Mouse (Mus musculus) spleen, adult 2 months (tissue): ENCODE data around the gene Rictor. TPM values are rescaled to one million over a fixed set of nuclear protein-coding genes. Genes with fewer than 3 reads are reported as not detected.
"Not testable (repeated sequence)": the region's sequence is repeated elsewhere in the genome, so short reads cannot be mapped to it uniquely, and the experiment has no call there.

Experiments
- DNase-seq, 2 experiments: peaks; one replicate each; pipeline versions ENCODE4 v3.0.0 to v3.0.0-alpha.2; 2012 to 2021; ENCODE audit warnings: low spot score in 2 of 2, low read depth in 1 of 2
- H3K27ac ChIP-seq: fragments of 200-500 bp; 2 replicates; pipeline ENCODE4 v1.5.1; 2012; ENCODE audit warnings: low read length, inconsistent platforms; ENCODE audit not compliant: insufficient read depth
- H3K27me3 ChIP-seq: fragments of 200-500 bp; 2 replicates; pipeline ENCODE4 v1.6.1; 2012; ENCODE audit warnings: mild to moderate bottlenecking, moderate library complexity, low read length, inconsistent platforms; ENCODE audit not compliant: control insufficient read depth, insufficient read depth
- H3K36me3 ChIP-seq: fragments of 200-500 bp; 2 replicates; pipeline ENCODE4 v1.6.1; 2012; ENCODE audit warnings: mild to moderate bottlenecking, low read length, inconsistent platforms; ENCODE audit not compliant: control insufficient read depth, insufficient read depth
- H3K4me1 ChIP-seq: fragments of 200-500 bp; 2 replicates; pipeline ENCODE4 v1.6.1; 2011; ENCODE audit warnings: inconsistent platforms; ENCODE audit not compliant: control insufficient read depth, insufficient read depth, insufficient read length
- H3K4me3 ChIP-seq: fragments of 200-500 bp; 2 replicates; pipeline ENCODE4 v1.5.1; 2011; ENCODE audit warnings: mild to moderate bottlenecking, inconsistent platforms; ENCODE audit not compliant: insufficient read depth, insufficient read length; ENCODE audit errors: extremely low read depth
- CTCF ChIP-seq: fragments of 200-500 bp; IDR thresholded peaks from 2 replicates; pipeline ENCODE4 v1.5.1; 2011; ENCODE audit warnings: mild to moderate bottlenecking, inconsistent platforms; ENCODE audit not compliant: insufficient read depth, insufficient read length, insufficient replicate concordance; ENCODE audit errors: extremely low read depth
- POLR2A ChIP-seq: fragments of 200-500 bp; IDR thresholded peaks from 2 replicates; pipeline ENCODE4 v1.6.1; 2011; ENCODE audit warnings: low read depth, low read length, inconsistent platforms
- WGBS: fragments of 180-500 bp; shearing (Covaris S2); methylation state at CpG from one replicate; pipeline ENCODE4 v1.1.7; 2018; 5-methylcytosine and 5-hydroxymethylcytosine counted together
- polyA plus RNA-seq: library from polyadenylated mRNA; depleted of rRNA; stranded (reverse); fragments of >200 nt; gene quantifications from 2 replicates; pipeline ENCODE4 v1.2.3, GENCODE M21; 2012

Rictor gene
- polyA plus RNA-seq, 1 experiment = 5.2 TPM

DNA sequence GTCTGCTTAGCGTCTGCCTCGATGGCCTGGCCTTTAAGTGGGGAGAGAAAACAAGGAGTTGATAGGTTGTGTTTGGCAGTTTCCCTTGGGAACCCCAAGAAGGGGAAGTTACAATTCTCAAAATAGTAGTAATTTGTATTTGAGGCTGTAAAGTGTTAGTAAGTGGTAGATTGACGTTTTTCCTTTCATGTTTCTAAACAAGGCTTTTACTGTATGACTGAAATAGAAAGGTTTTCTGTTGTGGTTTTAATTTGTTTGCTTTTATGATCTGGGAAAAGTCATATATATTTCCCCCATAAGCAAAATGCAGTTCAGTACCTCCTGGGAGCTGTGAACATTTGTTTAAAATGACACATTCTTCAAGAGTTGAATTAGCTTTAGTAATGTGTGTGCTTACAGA is 64.1 kb downstream of the Rictor start:
- peaks cover 32% of the 10 kb centered on the region for H3K36me3 ChIP-seq
- no peak for DNase-seq
- WGBS = 37% methylated on average over 3 of the region's 3 CpGs
- H3K4me1 ChIP-seq = no peaks in the 10 kb centered on the region
- no peak overlapping the region for H3K27ac ChIP-seq
- H3K4me3 ChIP-seq = no peak overlapping the region
- TF ChIP-seq CTCF (no peak), POLR2A (no peak)
- no peaks in the 10 kb centered on the region for H3K27me3 ChIP-seq

DNA sequence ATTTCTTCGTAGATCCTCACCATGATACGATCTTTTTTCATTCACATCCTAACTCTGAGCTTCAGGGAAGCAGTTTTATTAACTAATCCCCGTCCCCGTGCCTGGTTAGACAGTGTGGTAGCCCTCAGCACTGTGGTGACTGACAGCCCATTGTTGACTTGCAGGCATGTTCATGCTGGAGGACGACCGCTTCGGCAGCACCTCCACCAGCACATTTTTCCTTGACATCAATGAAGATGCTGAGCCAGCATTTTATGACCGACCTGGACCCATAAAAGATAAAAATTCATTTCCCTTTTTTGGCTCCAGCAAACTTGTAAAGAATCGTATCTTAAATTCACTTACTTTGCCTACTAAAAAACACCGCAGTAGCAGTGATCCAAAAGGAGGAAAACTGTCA is 78.0 kb downstream of the Rictor start:
- no peaks in the 10 kb centered on the region for H3K27me3 ChIP-seq
- no peak for DNase-seq
- H3K36me3 ChIP-seq = peaks cover 56% of the 10 kb centered on the region
- no peak overlapping the region for H3K27ac ChIP-seq
- no peaks in the 10 kb centered on the region for H3K4me1 ChIP-seq
- no peak overlapping the region for H3K4me3 ChIP-seq
- WGBS = 95% methylated on average over 10 of the region's 10 CpGs
- TF ChIP-seq POLR2A (no peak), CTCF (no peak)

DNA sequence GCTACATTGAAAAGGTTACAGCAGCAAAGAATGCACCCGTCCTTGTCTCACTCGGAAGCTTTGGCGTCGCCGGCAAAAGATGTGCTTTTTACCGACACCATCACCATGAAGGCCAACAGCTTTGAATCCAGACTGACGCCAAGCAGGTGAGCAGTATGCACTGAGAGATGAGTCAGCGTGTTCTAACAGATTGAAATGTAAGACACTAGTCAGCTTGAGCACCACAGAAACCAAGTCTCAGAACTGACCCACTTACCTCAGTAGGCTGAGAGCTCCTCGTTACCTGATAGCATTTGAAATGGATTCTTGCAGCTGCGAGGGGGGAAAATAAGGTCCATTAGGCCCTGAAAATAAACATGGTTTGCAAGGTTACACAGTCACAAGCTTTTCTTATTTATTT is 79.1 kb downstream of the Rictor start:
- H3K27me3 ChIP-seq = no peaks in the 10 kb centered on the region
- H3K4me1 ChIP-seq = no peaks in the 10 kb centered on the region
- no peak for DNase-seq
- WGBS = 96% methylated on average over 10 of the region's 10 CpGs
- H3K4me3 ChIP-seq = no peak overlapping the region
- TF ChIP-seq CTCF (no peak), POLR2A (no peak)
- no peak overlapping the region for H3K27ac ChIP-seq
- H3K36me3 ChIP-seq = peaks cover 55% of the 10 kb centered on the region

GRCm38 (mm10) chr15:6790011-6790410 is 81.8 kb downstream of the Rictor start:
- 93% methylated on average over 7 of the region's 7 CpGs for WGBS
- Histone ChIP-seq H3K27ac (no peak overlapping the region), H3K36me3 (peaks cover 57% of the 10 kb centered on the region), H3K4me1 (no peaks in the 10 kb centered on the region), H3K4me3 (no peak overlapping the region), H3K27me3 (no peaks in the 10 kb centered on the region)
- TF ChIP-seq POLR2A (no peak), CTCF (no peak)
- DNase-seq = no peak

DNA sequence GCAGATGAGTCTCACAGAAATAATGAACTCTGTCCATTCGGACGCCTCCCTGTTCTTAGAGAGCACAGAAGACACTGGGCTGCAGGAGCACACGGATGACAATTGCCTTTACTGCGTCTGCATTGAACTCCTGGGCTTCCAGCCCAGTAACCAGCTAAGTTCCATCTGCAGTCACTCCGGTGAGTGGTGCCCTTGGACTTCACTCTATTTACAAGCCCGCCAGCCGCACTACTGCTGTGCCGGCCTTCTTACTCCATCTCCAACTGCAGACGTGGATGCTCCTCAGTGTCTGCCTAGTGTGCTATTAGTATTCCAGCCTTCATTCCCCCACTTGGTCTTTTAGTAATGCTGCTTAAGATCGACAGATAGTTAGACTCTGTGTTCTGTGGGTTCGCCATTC is 83.5 kb downstream of the Rictor start:
- Histone ChIP-seq H3K36me3 (peaks cover 60% of the 10 kb centered on the region), H3K4me3 (no peak overlapping the region), H3K27ac (no peak overlapping the region), H3K4me1 (no peaks in the 10 kb centered on the region), H3K27me3 (no peaks in the 10 kb centered on the region)
- no peak for DNase-seq
- no peak for TF ChIP-seq POLR2A
- no peak for TF ChIP-seq CTCF
- WGBS = 94% methylated on average over 11 of the region's 11 CpGs

GRCm38 (mm10) chr15:6792846-6793245 is 84.7 kb downstream of the Rictor start:
- peaks cover 60% of the 10 kb centered on the region for H3K36me3 ChIP-seq
- no peaks in the 10 kb centered on the region for H3K27me3 ChIP-seq
- no peak overlapping the region for H3K4me3 ChIP-seq
- no peaks in the 10 kb centered on the region for H3K4me1 ChIP-seq
- TF ChIP-seq CTCF = no peak
- TF ChIP-seq POLR2A = no peak
- 90% methylated on average over 7 of the region's 7 CpGs for WGBS
- no peak for DNase-seq
- no peak overlapping the region for H3K27ac ChIP-seq

DNA sequence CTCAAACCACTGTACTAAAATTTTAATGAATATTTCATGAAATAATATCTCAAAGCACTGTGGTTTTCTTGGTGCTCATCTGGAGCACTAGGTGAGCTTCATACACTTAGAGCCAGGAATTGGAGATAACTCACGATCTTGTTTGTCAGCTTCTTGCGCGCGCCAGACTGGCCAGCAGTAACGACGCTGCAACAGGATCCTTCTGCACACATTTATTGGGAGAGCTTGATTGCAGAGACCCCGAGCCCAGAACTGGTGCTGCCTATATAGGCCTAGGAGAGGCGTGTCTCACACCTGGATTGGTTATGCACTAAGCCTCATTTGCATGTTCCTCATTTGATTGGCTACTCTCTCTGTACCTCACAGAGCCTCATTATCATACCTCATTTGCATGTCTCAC is 93.0 kb downstream of the Rictor start:
- WGBS = 95% methylated on average over 8 of the region's 8 CpGs
- not testable (repeated sequence) for DNase-seq, H3K4me1 ChIP-seq, H3K27ac ChIP-seq, H3K4me3 ChIP-seq, H3K27me3 ChIP-seq
- peaks cover 16% of the 10 kb centered on the region for H3K36me3 ChIP-seq

GRCm38 (mm10) chr15:6815807-6816206 is 107.6 kb downstream of the Rictor start:
- WGBS = 87% methylated on average over 4 of the region's 4 CpGs
- no peak for TF ChIP-seq CTCF
- TF ChIP-seq POLR2A = no peak
- Histone ChIP-seq H3K4me3 (no peak overlapping the region), H3K4me1 (no peaks in the 10 kb centered on the region), H3K36me3 (no peaks in the 10 kb centered on the region), H3K27ac (no peak overlapping the region), H3K27me3 (no peaks in the 10 kb centered on the region)
- DNase-seq = no peak
